Comparison of ENCODE assay signal across 8 mouse cellular contexts in the genomic region with DNA sequence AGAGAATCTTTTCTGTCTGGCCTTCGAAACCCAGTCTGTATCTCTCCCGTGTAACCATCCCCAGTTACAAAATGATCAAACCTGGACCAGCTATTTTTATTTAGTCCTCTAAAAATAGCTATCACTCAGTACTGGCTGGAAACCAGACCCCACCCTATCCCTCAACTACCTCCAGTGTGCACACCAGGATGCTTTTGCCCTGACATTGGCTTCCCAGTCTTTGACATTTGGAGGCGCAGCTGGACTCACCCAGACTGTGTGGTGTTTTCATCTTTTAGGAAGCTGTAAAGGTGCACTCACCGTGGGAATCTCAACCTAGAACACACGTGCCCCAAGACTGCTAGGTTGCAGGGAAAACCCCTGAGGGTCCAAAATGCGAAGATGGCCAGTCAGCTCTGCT. TPM values are rescaled to one million over a fixed set of nuclear protein-coding genes. Genes with fewer than 3 reads are reported as not detected.
A peak's percentile ranks its signal among the peaks of the same experiment; 100 is the strongest.
DNase-seq lines count a peak whose midpoint lies in the region; ATAC-seq lines count a peak whose summit lies in the region.
"Had no signal": no experiment of that assay in that cellular context is flagged by ENCODE, and none has a peak within 500 bp of the region (broad histone marks: within the 10 kb centered on the region; RNA-seq: fewer than 3 reads in every experiment).

No protein-coding gene starts in this region.

- no peak for DNase-seq in lung, postnatal 4 days
- no peak for DNase-seq in forebrain, embryonic 14.5 days (ENCODE audit: low spot score)
- no peak for DNase-seq in right cerebral cortex, postnatal 36 days (ENCODE audit: low spot score in 2 of 2)
- DNase-seq in spleen, postnatal 36 days (ENCODE audit: low spot score in 2 of 2): no peak
- DNase-seq: kidney, adult 18-20 months had no signal

- H3K4me3 ChIP-seq in lung, embryonic 15.5 days: peak overlapping the region; percentile 70
- peak overlapping the region; percentile 61 for H3K4me3 ChIP-seq in forebrain, embryonic 14.5 days (ENCODE audit: low read depth, low read length)
- peak overlapping the region; percentile 69 for H3K4me3 ChIP-seq in limb, embryonic 12.5 days (replicated peaks)
- peak overlapping the region; percentile 74 for H3K4me3 ChIP-seq in stomach, embryonic 16.5 days (replicated peaks; ENCODE audit: low read length)

- no peaks in the 10 kb centered on the region; the same call in 1 of the 2 replicates for H3K27me3 ChIP-seq in lung, embryonic 15.5 days
- H3K27me3 ChIP-seq in forebrain, embryonic 14.5 days (replicated peaks; ENCODE audit: control insufficient read depth, insufficient read depth, low read length): no peaks in the 10 kb centered on the region
- peaks cover 12% of the 10 kb centered on the region; the same call in 1 of the 2 replicates for H3K27me3 ChIP-seq in limb, embryonic 12.5 days
- no peaks in the 10 kb centered on the region for H3K27me3 ChIP-seq in stomach, embryonic 16.5 days (ENCODE audit: control insufficient read depth, insufficient read depth, low read length)

- H3K9me3 ChIP-seq in lung, embryonic 15.5 days: no peaks in the 10 kb centered on the region
- H3K9me3 ChIP-seq in forebrain, embryonic 14.5 days (replicated peaks; ENCODE audit: control insufficient read depth, low read length): no peaks in the 10 kb centered on the region
- no peaks in the 10 kb centered on the region for H3K9me3 ChIP-seq in limb, embryonic 12.5 days
- no peaks in the 10 kb centered on the region for H3K9me3 ChIP-seq in stomach, embryonic 16.5 days (replicated peaks; ENCODE audit: control insufficient read depth, low read length)

- H3K4me1 ChIP-seq in lung, embryonic 15.5 days: peaks cover 28% of the 10 kb centered on the region
- H3K4me1 ChIP-seq in forebrain, embryonic 14.5 days (ENCODE audit: control insufficient read depth, insufficient read depth, low read length): peaks cover 5% of the 10 kb centered on the region; the same call in 1 of the 2 replicates
- H3K4me1 ChIP-seq in limb, embryonic 12.5 days (replicated peaks): peaks cover 18% of the 10 kb centered on the region
- H3K4me1 ChIP-seq in stomach, embryonic 16.5 days (ENCODE audit: control insufficient read depth, insufficient read depth, low read length): peaks cover 12% of the 10 kb centered on the region

- WGBS in lung, embryonic 15.5 days: 28% methylated on average over 6 of the region's 6 CpGs
- 25% methylated on average over 6 of the region's 6 CpGs for WGBS in forebrain, embryonic 14.5 days
- WGBS in limb, embryonic 12.5 days: 35% methylated on average over 6 of the region's 6 CpGs
- WGBS in stomach, embryonic 16.5 days: 32% methylated on average over 6 of the region's 6 CpGs

- H3K27ac ChIP-seq in lung, embryonic 15.5 days: peak overlapping the region; percentile 85
- no peak overlapping the region for H3K27ac ChIP-seq in forebrain, embryonic 14.5 days (ENCODE audit: low read depth, low read length)
- peak overlapping the region; percentile 91 for H3K27ac ChIP-seq in limb, embryonic 12.5 days
- H3K27ac ChIP-seq in stomach, embryonic 16.5 days (ENCODE audit: low read length): peak overlapping the region; percentile 78

- no peak for ATAC-seq in lung, embryonic 15.5 days (ENCODE audit: borderline replicate concordance, extremely low read depth, low FRiP score, low TSS enrichment)
- no peak for ATAC-seq in forebrain, embryonic 14.5 days
- ATAC-seq in limb, embryonic 12.5 days (ENCODE audit: insufficient number of reproducible peaks, insufficient read depth, low FRiP score, low TSS enrichment, low read depth): peak; percentile 15
- ATAC-seq in stomach, embryonic 16.5 days (ENCODE audit: insufficient read depth, low FRiP score): no peak

- H3K4me2 ChIP-seq in lung, embryonic 15.5 days: peak overlapping the region; percentile 95
- H3K4me2 ChIP-seq in forebrain, embryonic 14.5 days (ENCODE audit: low read length): peak overlapping the region; percentile 91
- peak overlapping the region; percentile 92 for H3K4me2 ChIP-seq in limb, embryonic 12.5 days
- H3K4me2 ChIP-seq in stomach, embryonic 16.5 days (ENCODE audit: low read depth, low read length): peak overlapping the region; percentile 87

- no peaks in the 10 kb centered on the region for H3K36me3 ChIP-seq in lung, embryonic 15.5 days
- no peaks in the 10 kb centered on the region for H3K36me3 ChIP-seq in forebrain, embryonic 14.5 days (ENCODE audit: control insufficient read depth, insufficient read depth, low read length)
- no peaks in the 10 kb centered on the region for H3K36me3 ChIP-seq in limb, embryonic 12.5 days
- H3K36me3 ChIP-seq in stomach, embryonic 16.5 days (ENCODE audit: control insufficient read depth, insufficient read depth, low read length): no peaks in the 10 kb centered on the region

- H3K9ac ChIP-seq in lung, embryonic 15.5 days: no peak overlapping the region
- H3K9ac ChIP-seq in forebrain, embryonic 14.5 days (ENCODE audit: low read length): peak overlapping the region; percentile 70; the same call in 1 of the 2 replicates
- H3K9ac ChIP-seq in limb, embryonic 12.5 days (replicated peaks): peak overlapping the region; percentile 76
- H3K9ac ChIP-seq in stomach, embryonic 16.5 days (ENCODE audit: low read length): peak overlapping the region; percentile 84

RNA-seq across cellular contexts. Expression of a gene that starts 0.6 kb away (rescaled TPM):
- polyA plus RNA-seq in lung, embryonic 15.5 days (2015; fragmentation: Nextera tagmentation; extraction: Ambion mirVana): 18.2 and 26.3 TPM in 2 replicates
- 3.6 and 5.4 TPM in 2 replicates for polyA plus RNA-seq in forebrain, embryonic 14.5 days (2014; fragmentation: Nextera tagmentation; extraction: Ambion mirVana)
- polyA plus RNA-seq in limb, embryonic 12.5 days (2016; fragmentation: Nextera tagmentation; extraction: Ambion mirVana): 18.3 and 18.9 TPM in 2 replicates
- 15.4 and 18.3 TPM in 2 replicates for polyA plus RNA-seq in stomach, embryonic 16.5 days (2015; fragmentation: Nextera tagmentation; extraction: Ambion mirVana)
